Mouse (Mus musculus) lung, postnatal 14 days (tissue): ENCODE measurements around the gene Tcf7l1.
A peak's percentile ranks its signal among the peaks of the same experiment; 100 is the strongest.

Experiments used
- DNase-seq: peaks from one replicate; pipeline ENCODE4 v3.0.0; 2021

Gene Tcf7l1

DNA sequence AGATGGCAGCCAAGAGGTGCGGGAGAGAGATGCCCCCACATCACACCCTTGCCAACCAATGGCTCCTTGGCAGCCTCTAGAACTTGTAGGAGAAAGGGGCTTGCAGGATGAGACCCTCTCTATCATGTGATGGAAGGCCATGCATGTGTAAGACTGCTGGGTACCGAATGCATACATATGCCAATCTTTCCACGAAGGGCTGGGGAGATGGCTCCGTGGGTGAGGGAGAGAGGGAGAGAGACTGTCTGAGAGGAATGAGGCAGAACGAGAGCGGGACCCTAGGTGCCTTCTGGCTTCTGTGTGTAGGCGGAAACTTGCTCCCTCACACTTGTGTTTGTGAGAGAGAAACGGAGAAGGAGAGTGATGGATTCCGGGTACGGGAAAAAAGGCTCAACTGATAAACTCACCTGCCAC, 94.3 kb downstream of the Tcf7l1 start:
- DNase-seq: no peak

- no peak for DNase-seq
Observed at GRCm38 (mm10) chr6:72694047-72694790, 94.8 kb downstream of the Tcf7l1 start.

- no peak for DNase-seq
Observed at GRCm38 (mm10) chr6:72692469-72692868, 96.6 kb downstream of the Tcf7l1 start.

DNA sequence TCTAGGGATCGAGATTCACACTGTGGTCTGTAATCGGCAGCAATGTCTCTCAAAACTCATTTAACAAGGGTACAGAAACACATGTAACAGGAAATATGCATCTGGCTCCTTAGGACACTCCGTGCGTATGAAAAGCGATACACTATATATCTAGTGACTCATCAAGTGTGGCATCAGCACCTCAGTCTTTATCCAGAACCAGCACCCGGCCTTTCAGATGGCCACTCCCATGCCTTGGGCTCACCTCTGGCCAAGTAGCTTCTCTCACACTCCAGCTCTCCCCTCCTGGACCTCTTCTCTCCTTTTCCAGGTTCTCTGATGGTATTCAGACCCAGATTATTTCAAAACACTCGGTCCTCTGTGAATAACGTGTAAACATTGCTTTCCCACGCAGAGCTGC, 97.5 kb downstream of the Tcf7l1 start:
- no peak for DNase-seq

GRCm38 (mm10) chr6:72690595-72690994, 98.5 kb downstream of the Tcf7l1 start:
- no peak for DNase-seq

DNA sequence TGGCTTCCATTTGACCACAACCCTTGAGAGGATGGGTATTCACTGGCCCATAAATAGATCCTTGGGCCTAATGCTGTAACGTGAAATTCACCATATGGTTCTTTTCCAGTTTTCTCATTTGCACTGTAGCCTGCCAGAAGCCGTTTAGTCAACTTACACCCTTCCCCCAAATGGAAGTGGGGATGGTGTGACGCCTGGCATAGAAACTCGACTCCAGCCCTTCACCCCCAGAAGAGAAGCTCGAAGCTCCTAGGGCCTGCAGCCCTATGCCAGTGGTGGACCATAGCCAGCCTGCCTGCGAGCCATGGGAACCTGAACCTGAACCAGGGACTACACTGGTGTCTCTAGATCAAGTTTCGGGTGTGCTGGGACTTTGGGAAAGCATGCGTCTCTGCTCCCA, 99.1 kb downstream of the Tcf7l1 start:
- DNase-seq: no peak

DNA sequence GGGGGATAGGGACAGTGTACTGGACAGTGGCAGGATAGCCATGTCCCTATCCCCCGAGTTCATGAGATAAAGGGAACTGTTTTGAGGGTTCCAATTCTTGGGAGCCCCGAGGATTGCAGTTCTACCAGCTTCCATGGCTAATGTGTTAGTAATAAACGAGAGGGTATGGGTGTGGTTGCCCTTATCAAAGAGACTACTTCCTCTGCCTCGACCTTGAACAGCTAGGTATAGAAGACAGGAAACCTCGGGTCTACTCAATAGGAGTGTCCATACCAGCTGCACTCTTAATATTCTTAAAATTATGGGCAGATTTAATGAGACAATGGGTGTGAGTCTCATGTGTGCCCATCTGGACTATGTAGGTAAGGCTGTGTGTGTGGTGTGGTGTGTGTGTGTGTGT, 100.0 kb downstream of the Tcf7l1 start:
- DNase-seq: no peak

DNA sequence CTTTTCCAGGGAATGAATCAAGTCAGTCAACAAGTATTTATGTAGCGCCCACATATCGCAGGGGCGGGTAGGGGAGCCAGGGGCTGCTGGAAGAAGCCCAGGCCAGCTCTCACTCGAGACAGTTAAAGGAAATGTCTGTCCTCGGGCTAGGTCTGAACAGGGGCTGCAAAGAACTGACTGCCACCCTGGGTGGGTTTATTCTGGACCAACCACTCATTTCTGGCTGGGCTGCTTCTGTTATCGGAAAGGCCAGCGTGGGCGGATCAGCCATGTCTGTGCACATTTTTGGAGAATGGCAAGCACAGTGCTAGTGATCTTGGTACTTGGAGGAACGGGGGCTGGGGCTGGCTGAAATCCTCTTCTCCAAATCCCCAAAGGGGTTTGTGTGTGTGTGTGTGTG, 103.9 kb downstream of the Tcf7l1 start:
- DNase-seq: no peak

DNA sequence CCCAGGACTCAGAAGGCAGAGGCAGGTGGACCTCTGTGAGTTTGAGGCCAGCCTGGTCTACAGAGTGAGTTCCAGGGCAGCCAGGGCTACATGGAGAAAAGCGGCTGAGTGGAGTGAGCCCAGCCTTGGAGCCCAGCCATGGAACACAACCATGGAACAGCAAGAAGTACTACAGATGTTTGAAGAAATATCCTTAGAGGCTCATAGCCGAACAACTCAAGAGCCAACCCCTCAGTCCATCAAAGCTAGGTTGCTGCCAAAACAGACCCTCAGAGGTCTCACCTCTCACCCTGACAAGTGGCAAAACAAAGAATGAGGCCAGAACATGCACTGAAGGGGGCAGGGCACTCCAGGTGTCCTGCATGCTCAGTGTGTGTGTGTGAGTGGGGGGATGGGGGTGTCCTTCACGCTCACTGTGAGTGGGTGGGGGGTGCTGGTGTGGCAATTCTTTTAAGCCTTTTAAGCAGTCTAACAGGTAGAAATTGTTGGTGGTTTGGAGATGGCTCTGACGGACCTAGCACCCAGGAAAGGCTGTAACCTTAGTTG, 104.7 kb downstream of the Tcf7l1 start:
- DNase-seq: peak; percentile 38

- no peak for DNase-seq
Observed at GRCm38 (mm10) chr6:72682238-72682637, 106.8 kb downstream of the Tcf7l1 start.

DNA sequence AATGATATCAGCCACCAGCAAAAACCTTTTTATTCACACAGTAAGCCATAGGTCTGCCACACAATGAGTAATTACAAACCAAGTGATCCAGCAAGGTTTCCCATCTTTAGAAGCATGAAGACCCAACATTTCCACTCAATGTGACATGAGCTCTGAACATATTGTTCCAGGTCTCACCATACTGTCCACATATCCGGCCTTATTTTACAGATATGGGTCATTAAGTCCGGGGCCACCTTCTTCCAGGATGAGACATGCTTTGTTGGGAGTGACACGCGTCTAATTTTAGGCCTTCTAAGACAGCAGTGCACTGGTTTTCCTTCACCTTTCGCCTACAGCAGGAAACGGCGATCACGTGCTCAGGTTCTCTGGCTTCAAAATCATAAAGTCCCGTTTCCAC, 108.1 kb downstream of the Tcf7l1 start:
- DNase-seq: no peak

DNA sequence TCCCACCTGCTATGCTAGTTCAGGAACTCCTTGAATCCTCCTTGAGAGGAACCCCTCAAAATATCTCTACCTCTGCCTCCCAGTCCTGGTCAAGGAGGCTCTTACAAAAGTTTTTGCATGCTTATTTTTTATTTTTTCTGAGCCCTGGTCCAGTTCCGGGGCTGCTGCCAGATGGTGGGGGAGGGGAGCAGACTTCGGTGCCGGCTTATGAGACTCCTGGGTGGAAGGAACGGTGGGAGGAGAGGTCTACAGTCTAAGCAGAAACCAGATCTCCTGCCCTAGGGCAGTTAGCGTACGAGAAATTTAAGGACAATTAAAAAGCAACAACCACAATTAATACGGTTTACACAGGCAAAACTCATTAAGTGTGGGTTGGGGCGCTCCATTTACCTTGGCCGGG, 110.4 kb downstream of the Tcf7l1 start:
- peak; percentile 62 for DNase-seq

DNA sequence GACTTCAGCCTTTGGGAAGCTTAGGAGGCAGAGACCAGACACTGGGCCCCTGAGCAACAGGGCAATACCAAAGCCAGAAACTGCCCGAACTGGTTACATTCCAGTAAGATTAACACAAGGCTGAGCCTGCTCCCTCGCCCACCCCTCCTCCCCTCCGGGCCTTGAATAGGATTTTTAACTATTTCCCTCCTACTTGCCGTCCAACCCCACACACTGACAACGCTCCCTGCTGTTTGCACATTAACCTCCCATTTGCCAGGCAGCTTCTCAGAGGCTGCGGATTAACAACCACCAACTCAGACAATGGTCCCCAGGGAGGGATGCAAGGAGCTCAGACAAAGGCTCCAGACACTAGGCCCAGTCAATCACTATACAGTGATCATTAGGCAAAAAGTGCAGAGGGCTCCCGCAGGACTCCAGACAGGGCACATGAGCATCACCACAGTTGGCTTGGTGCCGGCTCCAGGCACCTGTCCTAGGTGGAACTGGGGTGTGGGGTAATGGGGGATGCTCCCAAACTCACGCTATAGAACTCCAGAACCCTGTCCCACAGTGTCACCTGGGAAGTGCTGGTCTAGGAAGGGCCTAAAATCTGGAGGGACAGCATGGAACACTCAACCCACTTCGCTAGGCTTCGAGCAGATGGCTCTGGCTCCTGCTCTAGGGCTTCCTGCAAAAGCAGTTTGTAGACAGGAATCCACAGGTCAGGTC, 111.4 kb downstream of the Tcf7l1 start:
- DNase-seq: peak; percentile 52

DNA sequence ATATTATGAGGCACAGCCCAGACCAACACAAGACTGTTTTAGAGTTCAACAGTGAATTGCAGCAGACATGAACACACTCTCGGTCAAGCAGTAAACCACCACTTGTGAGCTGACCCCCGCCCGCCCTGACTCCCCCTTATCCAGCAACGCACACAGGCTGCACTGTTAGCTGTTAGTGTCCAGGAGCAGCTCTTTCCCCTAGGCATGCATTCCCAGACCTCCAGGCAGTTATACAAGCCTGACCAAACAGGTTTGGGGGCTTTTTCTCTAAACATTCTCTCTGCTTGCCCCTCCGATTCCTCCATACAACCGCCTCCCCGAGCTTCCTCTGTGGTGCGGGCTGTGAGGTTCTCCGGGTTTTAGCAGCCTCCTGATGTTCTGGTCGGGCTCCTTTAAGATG, 112.0 kb downstream of the Tcf7l1 start:
- no peak for DNase-seq

GRCm38 (mm10) chr6:72676376-72676775, 112.7 kb downstream of the Tcf7l1 start:
- no peak for DNase-seq

GRCm38 (mm10) chr6:72673751-72674150, 115.3 kb downstream of the Tcf7l1 start:
- DNase-seq: no peak

GRCm38 (mm10) chr6:72671129-72671528, 117.9 kb downstream of the Tcf7l1 start:
- DNase-seq: no peak

- peak; percentile 89 for DNase-seq
Observed at GRCm38 (mm10) chr6:72667021-72667420, 122.0 kb downstream of the Tcf7l1 start.

- no peak for DNase-seq
Observed at GRCm38 (mm10) chr6:72664290-72664689, 124.8 kb downstream of the Tcf7l1 start.

DNA sequence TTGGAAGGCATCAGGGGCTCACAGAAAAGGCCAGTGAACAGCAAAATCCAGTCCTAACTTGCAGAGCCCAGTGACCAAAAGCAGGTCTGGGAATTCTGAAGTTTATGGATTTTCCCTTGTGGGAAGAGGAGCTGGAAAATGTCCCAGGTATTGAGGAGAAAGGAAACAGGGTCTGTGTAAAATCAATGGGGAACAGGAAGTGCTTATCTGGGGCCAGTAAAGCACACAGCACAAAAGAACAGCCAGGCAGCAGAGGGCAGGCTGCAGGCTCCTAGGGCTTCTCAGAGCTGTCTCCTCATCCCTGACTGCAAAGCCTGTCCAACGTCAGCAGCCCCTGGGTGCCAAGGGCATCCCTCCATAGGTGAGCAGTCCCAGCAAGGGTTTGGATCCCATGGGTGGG, 126.1 kb downstream of the Tcf7l1 start:
- no peak for DNase-seq

- DNase-seq: no peak
Observed at GRCm38 (mm10) chr6:72660391-72660720, 128.7 kb downstream of the Tcf7l1 start.

DNA sequence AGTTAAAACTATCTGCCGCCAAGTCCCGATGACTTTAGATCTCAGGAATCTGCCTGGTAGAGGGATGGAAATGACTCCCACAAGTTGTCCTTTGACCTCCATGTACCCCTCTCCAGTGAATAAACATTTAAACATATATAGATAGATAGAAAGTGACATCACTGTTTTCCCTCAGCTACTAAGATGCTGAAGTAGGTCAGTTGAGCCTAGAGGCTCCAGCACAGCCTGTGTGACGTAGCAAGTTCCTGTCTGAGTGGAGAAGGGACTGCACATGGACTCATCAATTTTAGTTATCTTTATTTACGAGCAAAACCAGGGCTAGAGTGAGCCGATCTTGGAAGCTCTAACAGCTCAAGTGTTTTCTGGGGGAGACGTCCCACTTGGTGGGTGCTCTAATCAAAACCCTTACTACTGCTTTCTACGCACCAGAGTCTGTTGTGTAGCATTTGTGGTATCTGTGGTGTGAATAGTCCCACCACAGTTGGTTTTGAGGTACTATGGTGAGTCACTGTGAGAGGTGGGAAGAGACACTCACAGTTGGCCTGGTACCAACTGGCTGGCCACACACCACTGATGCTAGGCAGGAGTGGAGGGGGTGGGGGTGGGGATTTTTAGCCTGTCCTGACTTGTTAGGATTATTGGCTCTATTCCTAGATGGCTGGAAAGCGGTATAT, 129.2 kb downstream of the Tcf7l1 start:
- DNase-seq: no peak

GRCm38 (mm10) chr6:72658006-72658405, 131.0 kb downstream of the Tcf7l1 start:
- DNase-seq: no peak

DNA sequence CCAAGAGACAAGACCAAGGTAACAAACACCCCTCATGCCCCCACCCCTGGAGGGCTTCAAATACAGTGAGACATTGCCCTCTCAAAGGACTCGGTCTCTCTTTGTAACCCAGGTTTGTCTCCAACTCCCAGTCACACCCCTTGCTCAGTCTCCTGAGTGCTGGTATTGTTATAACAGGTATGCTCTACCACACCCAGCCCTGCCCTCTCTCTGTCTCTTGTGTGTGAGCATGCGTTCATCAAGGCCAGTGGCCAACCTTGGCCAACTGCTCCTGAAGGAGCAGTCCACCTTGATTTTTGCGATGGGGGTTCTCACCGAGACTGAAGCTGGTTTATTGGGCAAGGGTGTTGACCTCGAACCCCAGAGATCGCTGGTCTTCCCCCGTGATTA, 133.0 kb downstream of the Tcf7l1 start:
- DNase-seq: no peak
